Mouse (Mus musculus): ENCODE data around the gene Atp5g2.

DNA sequence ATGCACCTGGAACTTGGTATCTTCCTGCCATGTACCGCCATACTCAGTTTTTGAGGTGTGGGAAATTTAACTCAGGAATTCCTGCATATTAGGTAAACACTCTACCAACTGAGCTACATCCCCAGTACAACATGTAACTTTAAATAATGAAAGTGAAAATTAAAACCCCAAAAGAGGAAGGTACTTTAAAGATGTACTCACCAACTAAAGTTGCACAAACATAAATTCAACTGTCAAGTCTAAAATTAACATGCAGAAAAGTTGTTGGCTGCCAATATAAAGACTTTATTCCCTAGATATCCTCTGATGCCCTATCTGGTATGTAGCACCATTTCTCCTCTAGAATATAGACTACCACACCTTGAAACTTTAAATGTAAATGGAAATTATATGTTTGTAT, 54.5 kb downstream of the Atp5g2 start:
- no peak for TF ChIP-seq GATA1 (IDR thresholded peaks at IDR 0.05; ENCODE audit: borderline replicate concordance, low read length)
- no peak for TF ChIP-seq FLI1 (IDR thresholded peaks at IDR 0.05; ENCODE audit: low read length)
